Comparison of ENCODE assay signal across 30 mouse cellular contexts in genomic region chr5:8681166-8681565, GRCm38 (mm10). TPM values are rescaled to one million over a fixed set of nuclear protein-coding genes. Genes with fewer than 3 reads are reported as not detected.
DNase-seq lines count a peak whose midpoint lies in the region; ATAC-seq and TF ChIP-seq lines count a peak whose summit lies in the region.
"Had no signal": no experiment of that assay in that cellular context is flagged by ENCODE, and none has a peak within 500 bp of the region (broad histone marks: within the 10 kb centered on the region; RNA-seq: fewer than 3 reads in every experiment).

No protein-coding gene starts in this region.

- H3K27me3 ChIP-seq in stomach, postnatal 0 days (ENCODE audit: control insufficient read depth, insufficient read depth, low read length) = no peaks in the 10 kb centered on the region
- H3K27me3 ChIP-seq in hindbrain, postnatal 0 days (ENCODE audit: insufficient read depth, low read length) = no peaks in the 10 kb centered on the region
- H3K27me3 ChIP-seq: embryonic facial prominence, embryonic 12.5 days; heart, embryonic 12.5 days; limb, embryonic 12.5 days; liver, embryonic 15.5 days; lung, embryonic 15.5 days; megakaryocyte, embryonic 14.5 days; midbrain, embryonic 12.5 days; neural tube, embryonic 12.5 days had no signal

- 0 out of 2 replicates have a peak, but pooled peaks have one; percentile 18 for TF ChIP-seq CTCF in stomach, postnatal 0 days (IDR thresholded peaks at IDR 0.05; ENCODE audit: low read depth)
- no peak for TF ChIP-seq CTCF in hindbrain, postnatal 0 days (IDR thresholded peaks at IDR 0.05; ENCODE audit: low read depth)

- peak; percentile 50; the same call in 1 of the 2 replicates for ATAC-seq in frontal cortex, adult (ENCODE audit: low TSS enrichment)
- ATAC-seq in stomach, postnatal 0 days (ENCODE audit: low FRiP score, low TSS enrichment) = no peak
- no peak for ATAC-seq in hindbrain, postnatal 0 days
- ATAC-seq: forebrain, embryonic 14.5 days had no signal

- no peak for DNase-seq in frontal cortex, adult 2 months (ENCODE audit: extremely low spot score in 1 of 2, low spot score in 1 of 2)
- peak; percentile 29 for DNase-seq in CD4-positive, CD25-positive, alpha-beta regulatory T cell, adult 2 months (ENCODE audit: low read depth, low spot score)
- peak; percentile 26 for DNase-seq in brain, adult 2 months (ENCODE audit: low read depth, low spot score)
- DNase-seq in stomach, postnatal 0 days (ENCODE audit: low spot score) = no peak
- no peak for DNase-seq in left cerebral cortex, postnatal 36 days (ENCODE audit: low spot score in 2 of 2)
- DNase-seq in hindbrain, postnatal 0 days (ENCODE audit: low spot score) = no peak
- DNase-seq: adrenal gland, adult 8-10 months; cerebellum, adult 11 months; cerebellum, adult 9-10 months; cerebellum, postnatal 36 days; heart, adult 2 months; heart, postnatal 4 days; kidney, adult 9 months; kidney, postnatal 10 days; right cerebral cortex, adult 18-20 months; spleen, adult 18-20 months; thymus, adult 2 months; thymus, postnatal 36 days had no signal

- H3K9ac ChIP-seq in stomach, postnatal 0 days (ENCODE audit: low read length) = no peak overlapping the region
- no peak overlapping the region for H3K9ac ChIP-seq in hindbrain, postnatal 0 days (replicated peaks; ENCODE audit: low read length)
- H3K9ac ChIP-seq: embryonic facial prominence, embryonic 12.5 days; heart, embryonic 12.5 days; hindbrain, embryonic 14.5 days; limb, embryonic 12.5 days; liver, embryonic 15.5 days; lung, embryonic 15.5 days; midbrain, embryonic 12.5 days; neural tube, embryonic 12.5 days had no signal

- no peaks in the 10 kb centered on the region for H3K9me3 ChIP-seq in stomach, postnatal 0 days (ENCODE audit: control insufficient read depth, low read length)
- no peaks in the 10 kb centered on the region for H3K9me3 ChIP-seq in hindbrain, postnatal 0 days (ENCODE audit: low read length)
- H3K9me3 ChIP-seq: embryonic facial prominence, embryonic 12.5 days; heart, embryonic 12.5 days; limb, embryonic 12.5 days; liver, embryonic 15.5 days; lung, embryonic 15.5 days; megakaryocyte, embryonic 14.5 days; midbrain, embryonic 12.5 days; neural tube, embryonic 12.5 days had no signal

- H3K4me3 ChIP-seq in stomach, postnatal 0 days (ENCODE audit: low read depth, low read length) = no peak overlapping the region
- no peak overlapping the region for H3K4me3 ChIP-seq in hindbrain, postnatal 0 days (ENCODE audit: low read length)
- H3K4me3 ChIP-seq: embryonic facial prominence, embryonic 12.5 days; heart, adult 2 months; heart, embryonic 12.5 days; limb, embryonic 12.5 days; liver, embryonic 15.5 days; lung, embryonic 15.5 days; megakaryocyte, embryonic 14.5 days; midbrain, embryonic 12.5 days; myocyte; neural tube, embryonic 12.5 days had no signal

- no peaks in the 10 kb centered on the region for H3K36me3 ChIP-seq in stomach, postnatal 0 days (ENCODE audit: control insufficient read depth, insufficient read depth, low read length)
- H3K36me3 ChIP-seq in hindbrain, postnatal 0 days (ENCODE audit: insufficient read depth, low read length) = no peaks in the 10 kb centered on the region
- H3K36me3 ChIP-seq: embryonic facial prominence, embryonic 12.5 days; heart, embryonic 12.5 days; limb, embryonic 12.5 days; liver, embryonic 15.5 days; lung, embryonic 15.5 days; midbrain, embryonic 12.5 days; neural tube, embryonic 12.5 days had no signal

- intact Hi-C loops in left cerebral cortex, postnatal 36 days (cut with DNase I) = no loop called here

- TF ChIP-seq EP300 in stomach, postnatal 0 days (optimal IDR thresholded peaks at IDR 0.05) = no peak

- H3K27ac ChIP-seq in stomach, postnatal 0 days (replicated peaks) = no peak overlapping the region
- no peak overlapping the region for H3K27ac ChIP-seq in hindbrain, postnatal 0 days
- H3K27ac ChIP-seq: embryonic facial prominence, embryonic 12.5 days; heart, adult 2 months; hindbrain, embryonic 14.5 days; limb, embryonic 12.5 days; liver, embryonic 15.5 days; lung, embryonic 15.5 days; midbrain, embryonic 12.5 days; neural tube, embryonic 12.5 days had no signal

- no peaks in the 10 kb centered on the region for H3K4me1 ChIP-seq in stomach, postnatal 0 days (replicated peaks; ENCODE audit: control insufficient read depth, insufficient read depth)
- no peaks in the 10 kb centered on the region for H3K4me1 ChIP-seq in hindbrain, postnatal 0 days (ENCODE audit: insufficient read depth, low read length)
- H3K4me1 ChIP-seq: embryonic facial prominence, embryonic 12.5 days; heart, embryonic 12.5 days; limb, embryonic 12.5 days; liver, embryonic 15.5 days; lung, embryonic 15.5 days; megakaryocyte, embryonic 14.5 days; midbrain, embryonic 12.5 days; neural tube, embryonic 12.5 days had no signal

- WGBS in stomach, postnatal 0 days = 59% methylated on average over 3 of the region's 3 CpGs
- 69% methylated on average over 3 of the region's 3 CpGs for WGBS in hindbrain, postnatal 0 days

- no peak overlapping the region for H3K4me2 ChIP-seq in stomach, postnatal 0 days (replicated peaks; ENCODE audit: low read depth)
- H3K4me2 ChIP-seq in hindbrain, postnatal 0 days (ENCODE audit: low read depth, low read length) = no peak overlapping the region
- H3K4me2 ChIP-seq: embryonic facial prominence, embryonic 12.5 days; heart, embryonic 12.5 days; hindbrain, embryonic 14.5 days; limb, embryonic 12.5 days; liver, embryonic 15.5 days; lung, embryonic 15.5 days; midbrain, embryonic 12.5 days; neural tube, embryonic 12.5 days had no signal

RNA-seq across cellular contexts. Expression of gene Abcb1a, which starts 21.3 kb away (rescaled TPM):
- polyA plus RNA-seq in frontal cortex, adult 2 months (2012; rRNA removed) = 24.9 and 28.8 TPM in 2 replicates
- 0.85 and 1.8 TPM in 2 replicates for polyA plus RNA-seq in stomach, postnatal 0 days (2015; fragmentation: Nextera tagmentation; extraction: Ambion mirVana)
- total RNA-seq in left cerebral cortex, postnatal 36 days (2021) = 10 to 100 TPM; 19.4 to 21.5 TPM
- 5.1 and 6.6 TPM in 2 replicates for total RNA-seq in hindbrain, postnatal 0 days (2014; rRNA removed)
- polyA plus RNA-seq in hindbrain, postnatal 0 days (2015; fragmentation: Nextera tagmentation; extraction: Ambion mirVana) = 3.0 and 3.1 TPM in 2 replicates

RNA-seq across cellular contexts. Expression of gene Rundc3b, which starts 58.4 kb away (rescaled TPM):
- 13.1 and 17.1 TPM in 2 replicates for polyA plus RNA-seq in frontal cortex, adult 2 months (2012; rRNA removed)
- 0.93 TPM in 2 replicates for polyA plus RNA-seq in stomach, postnatal 0 days (2015; fragmentation: Nextera tagmentation; extraction: Ambion mirVana)
- 10 to 100 TPM; 32.3 to 33.0 TPM for total RNA-seq in left cerebral cortex, postnatal 36 days (2021)
- total RNA-seq in hindbrain, postnatal 0 days (2014; rRNA removed) = 35.5 and 50.1 TPM in 2 replicates
- 27.3 and 27.8 TPM in 2 replicates for polyA plus RNA-seq in hindbrain, postnatal 0 days (2015; fragmentation: Nextera tagmentation; extraction: Ambion mirVana)
- polyA plus RNA-seq: myocyte had no signal

Comparison
In these comparisons a context has a peak if more than half of its experiments do, and no peak if none do; other contexts are left out.
1. DNase-seq: peak in CD4-positive, CD25-positive, alpha-beta regulatory T cell, adult 2 months (single experiment) and brain, adult 2 months (single experiment); none in frontal cortex, adult 2 months (0 of 2), stomach, postnatal 0 days (single experiment), left cerebral cortex, postnatal 36 days (0 of 2) and hindbrain, postnatal 0 days (single experiment).